Mouse (Mus musculus) neural tube, embryonic 13.5 days (tissue): ENCODE data around the gene Cmtr2. TPM values are rescaled to one million over a fixed set of nuclear protein-coding genes. Genes with fewer than 3 reads are reported as not detected.

Experiments
- ATAC-seq: fragments of 200-750 bp; cut with Nextera tagmentation; 2 replicates; pipeline ENCODE4 v1.8.0; 2017; ENCODE audit warnings: low read depth, mild to moderate bottlenecking, moderate TSS enrichment, moderate library complexity
- H3K27ac ChIP-seq: fragments of 300-500 bp; sonication (generic); replicated peaks from 2 replicates; pipeline ENCODE4 v1.5.1; 2015; ENCODE audit warnings: moderate library complexity, mild to moderate bottlenecking, inconsistent platforms
- H3K27me3 ChIP-seq: fragments of 300-500 bp; sonication (generic); 2 replicates; pipeline ENCODE4 v1.6.1; 2015; ENCODE audit warnings: mild to moderate bottlenecking, inconsistent platforms
- H3K36me3 ChIP-seq: fragments of 300-500 bp; sonication (generic); 2 replicates; pipeline ENCODE4 v1.6.1; 2015; ENCODE audit warnings: mild to moderate bottlenecking, inconsistent platforms
- H3K4me1 ChIP-seq: fragments of 300-500 bp; sonication (generic); replicated peaks from 2 replicates; pipeline ENCODE4 v1.6.1; 2015; ENCODE audit warnings: inconsistent platforms
- H3K4me2 ChIP-seq: fragments of 300-500 bp; sonication (generic); 2 replicates; pipeline ENCODE4 v1.6.1; 2015; ENCODE audit warnings: inconsistent platforms, mild to moderate bottlenecking, moderate library complexity
- H3K4me3 ChIP-seq: fragments of 300-500 bp; sonication (generic); 2 replicates; pipeline ENCODE4 v1.5.1; 2015; ENCODE audit warnings: mild to moderate bottlenecking, inconsistent platforms
- H3K9ac ChIP-seq: fragments of 300-500 bp; sonication (generic); 2 replicates; pipeline ENCODE4 v1.6.1; 2015; ENCODE audit warnings: moderate library complexity, mild to moderate bottlenecking, inconsistent platforms
- H3K9me3 ChIP-seq: fragments of 300-500 bp; sonication (generic); 2 replicates; pipeline ENCODE4 v1.6.1; 2016; ENCODE audit warnings: inconsistent platforms
- WGBS: fragments of 180-500 bp; shearing (Covaris S2); methylation state at CpG from one replicate; pipeline ENCODE4 v1.1.7; 2015; 5-methylcytosine and 5-hydroxymethylcytosine counted together
- polyA plus RNA-seq: library from polyadenylated mRNA; unstranded; fragments of >200 nt; fragmentation: Nextera tagmentation; extraction: Ambion mirVana; gene quantifications from 2 replicates; pipeline ENCODE4 v1.2.1, GENCODE M21; 2015

Gene Cmtr2
- polyA plus RNA-seq, 1 experiment from 2014 or later, result 10.1 TPM

DNA sequence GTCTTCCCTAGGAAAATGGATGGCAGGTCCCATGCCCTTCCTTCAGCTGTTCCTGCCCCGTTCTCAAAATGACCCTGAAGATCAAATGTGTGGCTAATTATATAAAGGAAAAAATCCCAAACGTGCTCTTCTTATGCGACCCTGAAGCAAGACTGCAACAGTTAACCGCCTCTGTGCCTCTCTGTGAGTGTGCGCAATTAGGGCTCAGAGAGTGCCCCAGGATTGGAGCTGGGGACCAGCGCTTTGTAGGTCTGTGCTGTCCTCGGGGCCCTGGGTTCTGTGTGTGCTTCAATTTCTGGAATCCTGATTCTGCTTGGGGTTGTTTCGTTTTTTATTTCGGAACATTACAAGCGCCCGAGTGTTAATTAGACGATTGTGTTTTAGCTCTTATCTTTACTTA lies 51.8 kb downstream of the Cmtr2 start:
- ATAC-seq, result 0 out of 2 replicates have a peak, but pooled peaks have one; percentile 19
- Histone ChIP-seq H3K27me3 (no peaks in the 10 kb centered on the region), H3K4me2 (peak overlapping the region; percentile 58), H3K27ac (no peak overlapping the region), H3K4me1 (peaks cover 12% of the 10 kb centered on the region), H3K9me3 (no peaks in the 10 kb centered on the region), H3K9ac (0 out of 2 replicates have a peak overlapping the region, but pooled peaks have one; percentile 41), H3K4me3 (peak overlapping the region; percentile 28), H3K36me3 (no peaks in the 10 kb centered on the region)
- WGBS, result 15% methylated on average over 12 of the region's 12 CpGs

DNA sequence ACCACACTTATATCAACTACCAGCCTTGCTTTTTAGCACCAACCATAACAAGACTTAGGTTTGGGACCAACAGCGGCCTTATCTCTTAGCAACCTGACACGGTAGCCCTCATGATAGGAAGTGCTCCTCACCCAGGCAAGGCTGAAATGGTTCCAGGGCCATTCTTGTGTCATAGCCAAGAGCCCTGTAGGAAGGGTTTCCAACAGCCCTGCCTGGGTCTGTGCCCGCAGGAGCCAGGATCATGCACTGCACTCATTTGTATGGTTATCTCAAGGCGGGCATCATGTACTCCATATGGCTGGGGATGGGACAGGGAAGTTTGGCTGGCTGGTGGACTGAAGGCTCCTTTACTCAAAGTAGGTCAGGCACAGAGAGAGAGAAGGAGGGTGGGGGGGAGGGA lies 55.2 kb downstream of the Cmtr2 start:
- H3K36me3 ChIP-seq, result no peaks in the 10 kb centered on the region
- ATAC-seq, result no peak
- no peaks in the 10 kb centered on the region for H3K27me3 ChIP-seq
- H3K27ac ChIP-seq, result no peak overlapping the region
- no peak overlapping the region for H3K9ac ChIP-seq
- H3K4me3 ChIP-seq, result no peak overlapping the region
- no peak overlapping the region for H3K4me2 ChIP-seq
- H3K4me1 ChIP-seq, result peaks cover 16% of the 10 kb centered on the region
- 93% methylated on average over 4 of the region's 4 CpGs for WGBS
- no peaks in the 10 kb centered on the region for H3K9me3 ChIP-seq

DNA sequence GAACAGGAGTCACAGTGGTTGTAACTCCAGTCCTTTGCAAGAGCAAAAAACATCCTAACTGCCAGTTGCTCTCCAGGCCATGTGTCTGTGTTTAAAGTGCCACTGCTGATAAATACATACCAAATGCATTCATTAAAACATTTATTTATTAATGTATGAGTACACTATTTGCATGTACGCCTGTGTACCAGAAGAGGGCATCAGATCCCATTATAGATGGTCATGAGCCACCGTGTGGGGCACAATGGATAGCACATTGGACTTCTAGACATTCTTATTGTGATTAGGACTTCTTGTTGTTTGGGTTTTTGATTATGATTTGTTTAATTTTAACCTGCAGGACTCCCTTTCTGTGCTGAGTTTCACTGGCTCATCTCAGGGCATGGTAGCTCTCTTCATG lies 57.9 kb downstream of the Cmtr2 start:
- ATAC-seq, result no peak
- Histone ChIP-seq H3K9ac (no peak overlapping the region), H3K27me3 (no peaks in the 10 kb centered on the region)

More for the DNA sequence above, 57.9 kb downstream of the Cmtr2 start:
- Histone ChIP-seq H3K4me3 (no peak overlapping the region), H3K4me1 (peaks cover 14% of the 10 kb centered on the region), H3K4me2 (no peak overlapping the region), H3K9me3 (no peaks in the 10 kb centered on the region), H3K27ac (no peak overlapping the region), H3K36me3 (no peaks in the 10 kb centered on the region)
- 54% methylated on average over 2 of the region's 2 CpGs for WGBS

Other genes starting within 250 kb of the Cmtr2 start
- gene Tat, start 225.2 kb upstream of the Cmtr2 start, polyA plus RNA-seq, result not detected in 2 replicates
- gene Chst4, start 175.9 kb upstream of the Cmtr2 start, polyA plus RNA-seq, result not detected in 2 replicates
- gene Zfp612, start 135.9 kb upstream of the Cmtr2 start, polyA plus RNA-seq, result 19.4 and 19.7 TPM in 2 replicates
- gene Gm21964, start 114.5 kb upstream of the Cmtr2 start, polyA plus RNA-seq, result not detected in 2 replicates
- gene Gm17720, start 112.9 kb upstream of the Cmtr2 start, polyA plus RNA-seq, result not detected in 2 replicates
- 16.9 and 22.0 TPM in 2 replicates for gene Calb2, start 47.5 kb upstream of the Cmtr2 start, polyA plus RNA-seq
- 0.07 and 0.17 TPM in 2 replicates for gene Hydin, start 51.3 kb downstream of the Cmtr2 start, polyA plus RNA-seq